Mouse (Mus musculus) ovary, adult 18-20 months (tissue): Measurements from ENCODE around the gene Kras.

Experiments used
- DNase-seq: peaks from one replicate; pipeline ENCODE4 v3.0.0; 2022; ENCODE audit warnings: low spot score, mixed read lengths

Gene Kras

GRCm38 (mm10) chr6:145249291-145250184, 501 bp downstream of the Kras start:
- DNase-seq = peak; percentile 11

GRCm38 (mm10) chr6:145247886-145248285, 2.2 kb downstream of the Kras start:
- no peak for DNase-seq

DNA sequence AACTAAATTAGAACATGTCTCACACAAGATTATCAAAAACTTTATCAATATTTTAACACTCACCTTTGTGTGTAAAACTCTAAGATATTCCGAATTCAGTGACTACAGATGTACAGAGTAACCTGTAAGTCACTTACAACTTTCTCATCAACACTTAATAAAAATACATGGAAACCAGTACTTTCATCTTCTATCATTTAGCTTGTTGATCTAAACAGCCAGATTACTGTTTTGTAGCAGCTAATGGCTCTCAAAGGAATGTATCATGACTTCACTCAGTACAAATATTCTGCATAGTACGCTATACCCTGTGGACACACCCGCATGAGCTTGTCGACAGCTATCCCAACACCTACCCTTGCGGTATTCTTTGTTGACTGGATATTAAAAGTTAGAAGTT, 3.2 kb downstream of the Kras start:
- DNase-seq = no peak

DNA sequence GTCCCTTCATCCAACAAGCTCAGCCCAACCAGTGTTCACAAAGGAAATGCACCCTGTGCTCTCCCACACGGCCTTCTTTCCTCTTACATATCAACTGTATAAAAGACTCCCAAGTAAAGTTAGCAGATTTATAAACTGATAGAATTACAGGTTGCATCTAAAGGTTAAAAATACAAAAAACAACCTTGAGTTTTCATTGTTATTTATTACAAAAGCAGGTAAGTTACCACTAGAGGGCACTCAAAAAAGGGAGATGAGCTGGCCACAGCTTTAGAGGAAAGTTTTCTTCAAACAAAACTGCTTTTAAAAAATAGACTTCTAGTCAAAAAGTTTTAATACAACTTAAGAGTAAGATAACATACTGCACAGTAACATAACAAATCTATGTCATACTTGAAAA, 7.5 kb downstream of the Kras start:
- no peak for DNase-seq

DNA sequence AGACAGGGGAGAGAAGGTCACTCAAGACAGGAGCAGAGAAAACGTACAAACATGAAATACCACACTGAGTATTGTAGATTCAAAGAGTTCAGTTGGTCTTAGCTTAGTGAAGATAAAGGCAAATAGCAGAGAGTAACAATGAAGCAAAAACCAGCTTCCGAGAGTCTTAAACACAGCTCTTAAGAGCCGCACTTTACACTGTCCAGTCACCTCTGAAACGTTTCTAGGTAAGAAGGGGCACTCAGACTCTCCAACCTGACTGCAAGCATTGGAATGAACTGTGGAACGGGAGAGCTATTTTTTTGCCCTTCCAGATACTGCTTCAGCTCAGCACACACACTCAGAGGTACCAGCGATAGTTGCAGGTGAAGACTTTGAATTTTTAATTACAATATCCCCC, 9.8 kb downstream of the Kras start:
- no peak for DNase-seq

DNA sequence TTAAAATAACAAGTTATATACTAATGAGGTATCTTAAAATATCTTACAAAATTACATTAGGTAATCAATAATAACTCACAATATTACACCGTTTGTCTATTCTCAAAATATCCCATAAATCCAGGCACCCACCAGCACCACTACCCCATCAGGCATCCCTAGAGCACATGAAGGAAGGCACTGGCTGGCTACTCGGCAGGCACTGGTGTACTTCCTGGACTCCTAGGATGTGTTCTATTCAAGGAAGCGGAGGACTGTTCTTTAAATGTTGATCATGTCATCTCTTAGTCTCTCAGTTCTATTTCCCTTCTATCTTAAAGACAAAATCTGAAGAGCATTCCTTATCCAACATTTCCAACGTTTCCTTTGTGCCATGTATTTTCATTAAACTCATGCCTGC, 12.9 kb downstream of the Kras start:
- DNase-seq = no peak

DNA sequence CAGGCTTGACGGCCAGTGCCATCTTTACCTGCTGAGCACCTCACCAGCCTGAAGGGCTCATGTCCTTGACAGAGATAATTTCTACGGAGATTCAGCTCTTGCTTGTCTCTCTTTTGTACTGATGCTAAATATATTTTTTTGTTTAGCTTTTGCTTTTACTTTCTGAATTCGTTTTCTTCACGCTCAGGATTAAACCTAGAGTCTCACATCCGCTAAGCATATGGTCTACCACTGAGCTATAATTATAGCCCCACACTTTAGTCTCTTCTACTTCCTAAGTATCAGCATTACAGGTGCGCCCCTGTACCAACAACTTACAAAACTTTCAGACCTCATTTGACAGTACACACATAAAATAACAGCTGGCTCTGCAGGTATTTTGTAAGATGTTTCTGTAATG, 14.7 kb downstream of the Kras start:
- DNase-seq = no peak

- no peak for DNase-seq
Measured at GRCm38 (mm10) chr6:145234391-145234790, 15.6 kb downstream of the Kras start.

- no peak for DNase-seq
Measured at GRCm38 (mm10) chr6:145226296-145226695, 23.7 kb downstream of the Kras start.

- no peak for DNase-seq
Measured at GRCm38 (mm10) chr6:145224246-145224645, 25.8 kb downstream of the Kras start.

- no peak for DNase-seq
Measured at GRCm38 (mm10) chr6:145215826-145216225, 34.2 kb downstream of the Kras start.

GRCm38 (mm10) chr6:145213916-145214315, 36.1 kb downstream of the Kras start:
- DNase-seq = no peak

DNA sequence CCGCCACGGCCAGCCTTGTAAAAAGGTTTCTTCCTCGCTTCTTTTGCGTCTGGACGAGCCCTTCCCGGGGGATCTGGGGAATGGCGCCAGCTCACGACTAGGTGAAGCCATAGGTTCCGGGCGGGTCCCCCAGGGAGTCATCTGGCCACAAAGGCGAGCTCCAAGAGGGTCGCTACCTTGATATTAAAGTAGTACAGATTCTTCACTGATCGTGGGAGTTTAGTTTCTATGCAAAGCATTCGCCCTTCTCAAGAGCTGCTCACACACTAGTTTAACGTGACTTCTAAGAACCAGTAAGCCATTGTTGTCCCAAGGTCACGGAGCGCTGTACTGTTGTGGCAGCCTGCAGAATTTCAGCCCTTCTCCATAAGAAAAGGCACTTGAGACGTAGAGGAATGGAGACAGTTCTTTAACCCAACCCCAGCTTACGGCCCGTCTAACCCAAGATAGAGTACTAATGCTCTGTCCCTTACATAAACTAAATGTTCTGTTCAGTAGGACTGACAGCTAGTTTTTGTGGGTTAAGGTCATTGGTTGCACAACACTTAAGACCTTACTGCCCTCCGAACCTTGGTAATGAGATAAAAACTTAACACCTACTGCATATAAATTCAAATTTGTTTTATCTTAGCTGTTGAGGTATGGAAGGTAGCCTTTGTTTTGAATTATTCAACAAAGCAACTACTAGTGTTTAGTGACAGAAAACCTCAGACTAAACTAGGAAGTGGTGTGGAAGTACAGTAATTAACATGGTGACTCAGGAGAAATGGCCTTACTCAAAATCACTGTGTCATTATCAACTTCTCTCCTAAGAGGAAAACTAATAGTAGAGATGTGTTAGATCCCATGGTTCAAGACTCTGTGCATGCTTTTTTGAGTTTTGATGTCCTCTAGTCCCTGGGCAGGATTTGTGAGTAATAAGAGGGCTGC, 38.4 kb downstream of the Kras start:
- no peak for DNase-seq

GRCm38 (mm10) chr6:145210816-145211338, 39.2 kb downstream of the Kras start, which contains the start of the genes Casc1 and Etfrf1:
Casc1 (minus strand) TSS chr6:145211005.
Etfrf1 (plus strand) TSS chr6:145211134.
- peak; percentile 99 for DNase-seq

- no peak for DNase-seq
Measured at GRCm38 (mm10) chr6:145210056-145210680, 39.9 kb downstream of the Kras start.

- no peak for DNase-seq
Measured at GRCm38 (mm10) chr6:145205142-145205541, 44.9 kb downstream of the Kras start.

DNA sequence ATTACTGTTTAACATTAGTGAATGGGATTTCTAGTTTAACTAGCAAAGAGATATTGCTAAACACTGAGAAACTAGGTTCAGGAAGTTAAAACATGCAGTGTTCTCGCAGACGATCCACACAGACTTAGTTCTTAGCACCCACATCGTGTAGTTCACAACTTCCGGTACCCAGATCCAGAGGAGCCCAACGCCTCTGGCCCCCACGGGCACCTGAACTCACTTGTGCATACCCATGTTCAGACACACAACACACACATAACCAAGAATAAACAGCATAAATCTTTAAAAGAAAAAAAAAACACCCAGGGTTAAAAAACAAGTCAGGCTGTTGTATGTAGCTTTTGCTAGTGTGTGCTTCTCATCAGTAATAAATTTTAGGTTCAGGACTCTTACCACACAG, 45.6 kb downstream of the Kras start:
- DNase-seq = no peak

DNA sequence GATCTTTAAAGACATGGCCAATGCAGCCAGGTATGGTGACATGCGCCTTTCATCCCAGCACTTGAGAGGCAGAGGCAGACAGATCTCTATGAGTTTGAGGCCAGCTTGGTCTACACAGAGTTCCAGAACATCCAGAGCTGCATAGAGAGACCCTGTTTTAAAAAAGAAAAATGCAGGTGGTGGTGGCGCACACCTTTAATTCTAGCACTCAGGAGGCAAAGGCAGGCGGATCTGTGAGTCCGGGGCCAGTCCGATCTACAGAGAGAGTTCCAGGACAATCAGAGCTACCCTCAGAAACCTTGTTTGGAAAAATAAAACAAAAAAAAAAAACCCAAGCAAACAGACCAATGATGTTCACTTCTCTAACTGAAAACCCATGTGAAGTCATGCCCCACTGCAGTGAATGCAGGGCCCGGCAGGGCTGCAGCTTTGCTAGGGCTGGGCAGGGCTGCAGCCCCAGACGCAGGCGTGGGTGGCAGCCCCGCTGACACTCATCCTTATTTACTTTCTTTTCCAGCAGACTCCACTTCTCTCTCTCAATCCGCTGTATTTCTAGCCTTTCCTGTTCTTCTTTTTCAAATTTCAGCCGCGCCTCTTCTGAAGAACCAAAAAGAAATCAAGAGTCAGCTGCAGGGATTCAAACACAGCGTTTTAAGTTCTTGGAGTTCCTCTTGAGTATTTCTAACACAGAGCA, 47.5 kb downstream of the Kras start:
- DNase-seq = no peak

GRCm38 (mm10) chr6:145197949-145198686, 51.9 kb downstream of the Kras start:
- DNase-seq = no peak

DNA sequence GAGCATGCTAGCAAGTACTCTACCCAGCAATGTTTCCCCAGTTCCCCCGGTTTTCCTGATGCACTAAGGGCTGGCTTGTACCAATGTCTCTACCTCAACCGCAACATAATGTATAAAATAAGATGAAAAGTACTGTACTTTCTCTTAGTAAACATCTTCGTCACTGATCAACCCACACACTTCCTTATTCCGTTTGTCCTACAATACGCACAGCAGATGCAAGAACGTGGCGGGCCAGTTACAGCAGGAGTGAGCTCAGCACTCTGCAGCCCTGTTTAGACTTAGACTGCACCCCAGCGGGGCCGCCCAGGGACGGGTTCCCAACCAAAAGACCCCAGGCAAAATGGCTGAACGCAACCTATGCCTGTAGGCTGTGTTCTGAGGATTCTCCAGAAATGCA, 56.6 kb downstream of the Kras start:
- no peak for DNase-seq

GRCm38 (mm10) chr6:145193038-145193437, 57.0 kb downstream of the Kras start:
- DNase-seq = no peak
